Mouse (Mus musculus): ENCODE results near the gene Kif18a.

DNA sequence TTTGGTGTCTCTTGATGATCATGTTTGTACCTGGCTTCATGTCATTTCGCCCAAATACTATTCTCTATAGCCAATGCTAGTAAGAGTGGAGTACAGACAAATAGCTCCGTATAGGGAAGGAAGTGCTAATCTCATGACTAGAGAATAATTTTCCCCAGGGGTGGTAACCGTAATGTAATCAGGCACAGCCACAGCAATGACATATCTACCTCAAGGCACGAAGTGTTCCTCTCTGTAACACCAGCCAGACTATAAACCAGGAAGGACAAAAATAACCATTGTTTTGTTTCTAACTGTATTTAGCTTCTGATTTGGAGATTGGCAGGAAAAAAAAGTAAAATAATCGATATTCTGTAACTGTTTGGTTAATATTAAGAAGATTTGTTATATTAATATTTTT is 108.2 kb downstream of the Kif18a start:
- TF ChIP-seq CTCF (IDR thresholded peaks at IDR 0.05; ENCODE audit: borderline replicate concordance, insufficient read depth, low read length) (no peak), POLR2A (IDR thresholded peaks at IDR 0.05; ENCODE audit: low read depth, low read length) (no peak)
